Mouse (Mus musculus): Measurements from ENCODE around the gene Aen. TPM values are rescaled to one million over a fixed set of nuclear protein-coding genes. Genes with fewer than 3 reads are reported as not detected.

Aen gene
- total and polyA plus RNA-seq, 3 experiments = 69.1 to 74.2 (median 72.9) TPM

DNA sequence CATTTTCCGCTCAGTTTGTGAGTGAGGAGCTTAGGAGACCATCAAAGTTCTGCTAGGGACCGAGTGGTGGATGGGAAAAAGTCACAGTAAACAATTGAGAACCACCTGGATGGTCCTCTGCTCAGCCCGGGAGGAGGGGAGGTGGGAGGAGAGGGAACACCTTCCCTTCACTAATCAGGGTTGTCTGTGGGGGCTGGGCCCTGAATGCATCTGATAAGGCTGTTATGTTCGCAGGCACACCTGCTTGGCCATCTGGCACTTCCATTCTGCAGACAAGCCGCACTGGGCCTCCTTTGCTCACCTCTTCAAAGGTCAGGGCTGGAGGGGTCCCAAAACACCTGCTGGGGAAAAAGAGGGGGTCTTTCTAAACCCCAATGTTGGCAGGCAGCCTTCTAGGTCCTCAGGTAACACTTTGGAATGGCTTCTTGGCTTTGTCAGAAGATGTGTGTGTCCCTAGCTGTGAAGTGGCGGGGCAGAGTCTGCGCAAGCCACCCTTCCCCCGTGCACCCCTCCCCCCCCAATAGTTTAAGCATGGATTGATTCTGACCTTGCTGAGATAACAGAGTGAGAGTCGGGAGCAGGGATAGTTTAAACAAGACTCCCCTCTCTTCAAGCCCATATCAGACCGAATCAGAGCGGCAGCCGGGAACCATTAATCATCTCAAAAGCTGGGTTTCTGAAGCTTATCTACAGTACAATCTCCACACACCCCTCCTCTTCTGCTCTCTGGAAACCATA lies 30.3 kb upstream of the Aen start:
- Histone ChIP-seq H3K4me1 (ENCODE audit: control insufficient read depth in 1 of 2, insufficient read depth in 2 of 2) (peaks cover 4 to 11% of the 10 kb centered on the region in 2 experiments), H3K4me2 (ENCODE audit: insufficient read depth, low read depth, poor library complexity, severe bottlenecking) (no peak overlapping the region), H3K79me2 (replicated peaks; ENCODE audit: control insufficient read depth, extremely low read depth, insufficient read depth, poor library complexity, severe bottlenecking) (no peaks in the 10 kb centered on the region), H3K36me3 (replicated peaks in 1 of 2; ENCODE audit: control insufficient read depth in 1 of 2, insufficient read depth in 1 of 2, low read length in 1 of 2) (no peaks in the 10 kb centered on the region), H3K4me3 (replicated peaks in 1 of 3; ENCODE audit: low read depth in 2 of 3, low read length in 2 of 3, poor library complexity in 1 of 3) (no peak overlapping the region), H3K27me3 (replicated peaks) (no peaks in the 10 kb centered on the region), H3K9ac (ENCODE audit: insufficient read depth, low read depth) (no peak overlapping the region), H3K9me3 (replicated peaks; ENCODE audit: low read length) (no peaks in the 10 kb centered on the region), H3K27ac (ENCODE audit: insufficient read depth, low read depth) (no peak overlapping the region)
- in situ Hi-C loops (cut with MboI; ENCODE audit: low pct_ligation_motif_present, low pct_unique_long_range_greater_than_20kb, low sequenced_read_pairs) (no loop called here), dilution Hi-C loops (cut with MboI; ENCODE audit: extremely low pct_ligation_motif_present, extremely low pct_unique_long_range_greater_than_20kb, low sequenced_read_pairs) (no loop called here)
- TF ChIP-seq TBP (conservative IDR thresholded peaks at IDR 0.05; ENCODE audit: low read depth, low read length) (no peak), ELF1 (IDR thresholded peaks at IDR 0.05; ENCODE audit: low read depth, low read length) (no peak), POLR2AphosphoS2 (IDR thresholded peaks at IDR 0.05; ENCODE audit: low read depth, low read length) (no peak)
- DNase-seq (ENCODE audit: extremely low read depth) = no peak

GRCm38 (mm10) chr7:78868731-78869130 lies 26.9 kb upstream of the Aen start:
- H3K27me3 ChIP-seq (replicated peaks) = no peaks in the 10 kb centered on the region
- no peak for TF ChIP-seq CHD1 (IDR thresholded peaks at IDR 0.05; ENCODE audit: low read depth, low read length)
- no peak for TF ChIP-seq POLR2A (IDR thresholded peaks at IDR 0.05; ENCODE audit: low read depth, low read length)
- no peak for TF ChIP-seq ZMIZ1 (IDR thresholded peaks at IDR 0.05; ENCODE audit: low read depth, low read length)
- TF ChIP-seq CTCF (conservative IDR thresholded peaks at IDR 0.05 in 1 of 2, IDR thresholded peaks at IDR 0.05 in 1 of 2; ENCODE audit: low read depth in 2 of 2, low read length in 2 of 2) = no peak
- no peak for TF ChIP-seq ELF1 (IDR thresholded peaks at IDR 0.05; ENCODE audit: low read depth, low read length)
- TF ChIP-seq ZKSCAN1 (IDR thresholded peaks at IDR 0.05; ENCODE audit: borderline replicate concordance, low read depth, low read length) = no peak
- TF ChIP-seq MEF2A (IDR thresholded peaks at IDR 0.05; ENCODE audit: borderline replicate concordance, low read depth, low read length) = no peak
- no peak for TF ChIP-seq SMC3 (IDR thresholded peaks at IDR 0.05; ENCODE audit: low read depth, low read length)
- no peak for TF ChIP-seq KAT2A (IDR thresholded peaks at IDR 0.05; ENCODE audit: insufficient replicate concordance, low read length)
- no peak for TF ChIP-seq SIN3A (IDR thresholded peaks at IDR 0.05; ENCODE audit: low read length)
- TF ChIP-seq MXI1 (IDR thresholded peaks at IDR 0.05; ENCODE audit: low read depth, low read length) = no peak
- no peak for TF ChIP-seq ZC3H11A (IDR thresholded peaks at IDR 0.05; ENCODE audit: low read depth, low read length)
- no peak for TF ChIP-seq USF2 (conservative IDR thresholded peaks at IDR 0.05; ENCODE audit: low read depth, low read length)
- no peak for TF ChIP-seq MAX (IDR thresholded peaks at IDR 0.05; ENCODE audit: low read length)
- TF ChIP-seq POLR2AphosphoS2 (IDR thresholded peaks at IDR 0.05; ENCODE audit: low read depth, low read length) = no peak
- no peak for TF ChIP-seq MYC (IDR thresholded peaks at IDR 0.05; ENCODE audit: low read depth, low read length)
- no peak for TF ChIP-seq EP300 (IDR thresholded peaks at IDR 0.05; ENCODE audit: low read length)
- TF ChIP-seq MAZ (IDR thresholded peaks at IDR 0.05; ENCODE audit: low read depth, low read length) = no peak
- no peak overlapping the region for H3K4me2 ChIP-seq (ENCODE audit: insufficient read depth, low read depth, poor library complexity, severe bottlenecking)
- H3K9ac ChIP-seq (ENCODE audit: insufficient read depth, low read depth) = no peak overlapping the region
- no peaks in the 10 kb centered on the region for H3K79me2 ChIP-seq (replicated peaks; ENCODE audit: control insufficient read depth, extremely low read depth, insufficient read depth, poor library complexity, severe bottlenecking)
- no peak for DNase-seq (ENCODE audit: extremely low read depth)
- peaks cover 4% of the 10 kb centered on the region in 2 experiments; a peak in 2 of 4 replicates for H3K4me1 ChIP-seq (ENCODE audit: control insufficient read depth in 1 of 2, insufficient read depth in 2 of 2)
- H3K4me3 ChIP-seq (replicated peaks in 1 of 3; ENCODE audit: low read depth in 2 of 3, low read length in 2 of 3, poor library complexity in 1 of 3) = no peak overlapping the region
- H3K9me3 ChIP-seq (replicated peaks; ENCODE audit: low read length) = no peaks in the 10 kb centered on the region
- in situ Hi-C loops (cut with MboI; ENCODE audit: low pct_ligation_motif_present, low pct_unique_long_range_greater_than_20kb, low sequenced_read_pairs) = no loop called here
- H3K27ac ChIP-seq (ENCODE audit: insufficient read depth, low read depth) = no peak overlapping the region
- dilution Hi-C loops (cut with MboI; ENCODE audit: extremely low pct_ligation_motif_present, extremely low pct_unique_long_range_greater_than_20kb, low sequenced_read_pairs) = no loop called here
- no peaks in the 10 kb centered on the region for H3K36me3 ChIP-seq (replicated peaks in 1 of 2; ENCODE audit: control insufficient read depth in 1 of 2, insufficient read depth in 1 of 2, low read length in 1 of 2)

Data from CH12.LX (cell line).